Mouse (Mus musculus): ENCODE results near the gene Treml2.

- no peak for TF ChIP-seq POLR2A (IDR thresholded peaks at IDR 0.05; ENCODE audit: insufficient read depth, low read length)
- peak; percentile 96 for TF ChIP-seq CTCF (IDR thresholded peaks at IDR 0.05; ENCODE audit: low read depth, low read length)
- TF ChIP-seq EP300 (IDR thresholded peaks at IDR 0.05; ENCODE audit: insufficient read depth, low read depth, low read length), result 0 out of 2 replicates have a peak, but pooled peaks have one; percentile 27
Observed at GRCm38 (mm10) chr17:48336857-48337256, 37.6 kb downstream of the Treml2 start.
